Comparison of ENCODE assay signal across 8 mouse cellular contexts in the genomic region with DNA sequence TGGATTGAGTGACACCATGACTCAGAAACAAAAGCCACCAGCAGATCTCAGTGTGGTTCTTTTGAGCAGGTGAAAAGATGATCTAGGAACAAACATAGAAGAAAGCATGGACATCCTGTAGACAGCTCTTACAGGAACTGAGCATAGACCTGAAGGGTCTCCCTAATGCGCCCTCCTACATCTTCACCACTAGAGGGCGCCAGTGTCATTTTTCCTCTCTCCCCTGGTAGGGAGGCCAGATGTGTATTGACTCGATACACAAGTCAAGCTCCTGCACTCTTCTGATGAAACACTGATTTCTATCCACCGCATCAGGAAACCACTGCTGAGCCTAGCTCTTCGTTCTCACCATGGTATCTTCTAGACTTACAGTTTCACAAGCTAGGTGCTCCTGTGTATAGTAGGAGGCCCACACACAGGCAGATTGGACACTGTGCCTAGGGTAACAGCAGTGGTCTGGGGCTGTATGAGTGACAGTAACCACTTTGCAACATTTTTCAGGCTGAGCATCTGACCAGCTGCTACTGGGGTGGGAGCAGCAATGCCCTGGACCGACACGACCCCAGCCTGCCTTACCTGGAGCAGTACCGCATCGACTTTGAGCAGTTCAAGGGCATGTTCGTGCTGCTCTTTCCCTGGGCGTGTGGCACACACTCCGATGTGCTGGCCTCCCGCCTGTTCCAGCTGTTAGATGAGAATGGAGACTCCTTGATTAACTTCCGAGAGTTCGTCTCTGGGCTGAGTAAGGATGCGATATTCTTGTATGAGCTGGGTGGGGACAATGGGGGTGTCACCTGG. TPM values are rescaled to one million over a fixed set of nuclear protein-coding genes. Genes with fewer than 3 reads are reported as not detected.
DNase-seq lines count a peak whose midpoint lies in the region; ATAC-seq and TF ChIP-seq lines count a peak whose summit lies in the region.

No protein-coding gene starts in this region.

- TF ChIP-seq POLR2A in MEL (IDR thresholded peaks at IDR 0.05; ENCODE audit: control insufficient read depth in 1 of 2, insufficient read depth in 1 of 2, low read depth in 1 of 2, low read length in 2 of 2, poor library complexity in 1 of 2), result no peak
- TF ChIP-seq POLR2A in lung, adult 2 months (IDR thresholded peaks at IDR 0.05; ENCODE audit: borderline replicate concordance, extremely low read depth, low read depth, low read length), result no peak

- no peaks in the 10 kb centered on the region for H3K4me1 ChIP-seq in MEL (ENCODE audit: control insufficient read depth in 1 of 2, insufficient read depth in 2 of 2, low read length in 2 of 2)
- no peaks in the 10 kb centered on the region for H3K4me1 ChIP-seq in embryonic facial prominence, embryonic 15.5 days
- no peaks in the 10 kb centered on the region for H3K4me1 ChIP-seq in lung, adult 2 months (ENCODE audit: control insufficient read depth, insufficient read depth, low read length)
- H3K4me1 ChIP-seq in neural tube, embryonic 14.5 days (ENCODE audit: control insufficient read depth, insufficient read depth, low read length), result no peaks in the 10 kb centered on the region

- 68% methylated on average over 16 of the region's 16 CpGs for WGBS in embryonic facial prominence, embryonic 15.5 days
- 69% methylated on average over 16 of the region's 16 CpGs for WGBS in large intestine, adult 2 months
- WGBS in lung, adult 2 months, result 73% methylated on average over 16 of the region's 16 CpGs
- 72% methylated on average over 16 of the region's 16 CpGs for WGBS in neural tube, embryonic 14.5 days

- no peak overlapping the region for H3K9ac ChIP-seq in MEL (ENCODE audit: control insufficient read depth, low read depth, low read length, poor library complexity, severe bottlenecking)
- H3K9ac ChIP-seq in embryonic facial prominence, embryonic 15.5 days, result no peak overlapping the region
- H3K9ac ChIP-seq in neural tube, embryonic 14.5 days (replicated peaks; ENCODE audit: low read depth, low read length), result no peak overlapping the region

- H3K4me3 ChIP-seq in MEL (ENCODE audit: control insufficient read depth in 1 of 2, insufficient read depth in 1 of 2, low read depth in 2 of 2, low read length in 2 of 2), result no peak overlapping the region
- H3K4me3 ChIP-seq in embryonic facial prominence, embryonic 15.5 days (replicated peaks), result no peak overlapping the region
- H3K4me3 ChIP-seq in lung, adult 2 months (replicated peaks; ENCODE audit: extremely low read depth, low read depth, low read length), result no peak overlapping the region
- H3K4me3 ChIP-seq in neural tube, embryonic 14.5 days (ENCODE audit: low read depth, low read length), result no peak overlapping the region

- H3K27ac ChIP-seq in MEL (ENCODE audit: control insufficient read depth, low read depth, low read length), result no peak overlapping the region
- H3K27ac ChIP-seq in embryonic facial prominence, embryonic 15.5 days (replicated peaks), result no peak overlapping the region
- H3K27ac ChIP-seq in neural tube, embryonic 14.5 days (ENCODE audit: low read depth, low read length), result no peak overlapping the region

- TF ChIP-seq CTCF in MEL (IDR thresholded peaks at IDR 0.05 in 2 of 3, conservative IDR thresholded peaks at IDR 0.05 in 1 of 3; ENCODE audit: control insufficient read depth in 1 of 3, insufficient read depth in 1 of 3, low read depth in 2 of 3, low read length in 3 of 3, poor library complexity in 1 of 3, severe bottlenecking in 1 of 3), result peak; percentile 85 to 91 (median 85)
- peak; percentile 65 for TF ChIP-seq CTCF in lung, adult 2 months (IDR thresholded peaks at IDR 0.05; ENCODE audit: insufficient read depth, low read length)

- DNase-seq in MEL (ENCODE audit: low read depth, low spot score), result peak; percentile 70
- DNase-seq in brain, adult 2 months (ENCODE audit: low read depth, low spot score), result peak; percentile 65
- DNase-seq in heart, postnatal 36 days, result peak; percentile 50 to 58
- peak; percentile 18 for DNase-seq in large intestine, adult 2 months (ENCODE audit: low read depth, low spot score)
- DNase-seq in lung, adult 2 months, result peak; percentile 28
- peak; percentile 66 for DNase-seq in thymus, postnatal 25 days

- no peak for TF ChIP-seq EP300 in MEL (IDR thresholded peaks at IDR 0.05; ENCODE audit: low read depth in 1 of 2, low read length in 2 of 2)

- intact Hi-C loops in heart, postnatal 36 days (cut with DNase I), result loop anchor here (1.0 to 5.0 kb wide), 4 partner anchors 67 to 190 kb away; no protein-coding TSS in a partner anchor

- ATAC-seq in embryonic facial prominence, embryonic 15.5 days (ENCODE audit: insufficient number of reproducible peaks, low FRiP score, low TSS enrichment, low read depth), result peak; percentile 70
- ATAC-seq in neural tube, embryonic 14.5 days (ENCODE audit: low read depth), result peak; percentile 89

- no peaks in the 10 kb centered on the region for H3K27me3 ChIP-seq in MEL (ENCODE audit: control insufficient read depth in 1 of 2, insufficient read depth in 2 of 2, low read length in 2 of 2)
- no peaks in the 10 kb centered on the region for H3K27me3 ChIP-seq in embryonic facial prominence, embryonic 15.5 days
- H3K27me3 ChIP-seq in neural tube, embryonic 14.5 days (ENCODE audit: control insufficient read depth, insufficient read depth, low read length), result no peaks in the 10 kb centered on the region

- no peaks in the 10 kb centered on the region for H3K9me3 ChIP-seq in MEL (replicated peaks; ENCODE audit: insufficient read depth, low read length)
- no peaks in the 10 kb centered on the region for H3K9me3 ChIP-seq in embryonic facial prominence, embryonic 15.5 days (replicated peaks)
- H3K9me3 ChIP-seq in neural tube, embryonic 14.5 days (ENCODE audit: control insufficient read depth, low read length), result no peaks in the 10 kb centered on the region

- no peaks in the 10 kb centered on the region for H3K79me2 ChIP-seq in MEL (ENCODE audit: control insufficient read depth, insufficient read depth, low read length, poor library complexity)

- peak; percentile 83 for TF ChIP-seq RAD21 in MEL (IDR thresholded peaks at IDR 0.05; ENCODE audit: low read depth, low read length)

- no peak overlapping the region for H3K4me2 ChIP-seq in embryonic facial prominence, embryonic 15.5 days (replicated peaks)
- no peak overlapping the region for H3K4me2 ChIP-seq in neural tube, embryonic 14.5 days (ENCODE audit: low read depth, low read length)

- H3K36me3 ChIP-seq in MEL (ENCODE audit: control insufficient read depth in 1 of 2, insufficient read depth in 2 of 2, low read length in 2 of 2), result no peaks in the 10 kb centered on the region
- H3K36me3 ChIP-seq in embryonic facial prominence, embryonic 15.5 days, result no peaks in the 10 kb centered on the region
- H3K36me3 ChIP-seq in neural tube, embryonic 14.5 days (ENCODE audit: control insufficient read depth, insufficient read depth, low read length), result peaks cover 24% of the 10 kb centered on the region

TF ChIP-seq in MEL, 35 proteins besides CTCF, POLR2A, EP300 and RAD21:
- TF ChIP-seq ZC3H11A (IDR thresholded peaks at IDR 0.05; ENCODE audit: low read depth, low read length) (peak; percentile 72), CHD1 (IDR thresholded peaks at IDR 0.05; ENCODE audit: low read depth, low read length) (no peak), BHLHE40 (IDR thresholded peaks at IDR 0.05; ENCODE audit: borderline replicate concordance, low read depth, low read length) (no peak), ELF1 (IDR thresholded peaks at IDR 0.05; ENCODE audit: low read depth, low read length) (no peak), SMC3 (IDR thresholded peaks at IDR 0.05; ENCODE audit: low read depth, low read length) (peak; percentile 88), E2F4 (IDR thresholded peaks at IDR 0.05; ENCODE audit: borderline replicate concordance, low read depth, low read length) (no peak)

RNA-seq across cellular contexts. Expression of gene Ucp1, which starts 29.5 kb away (rescaled TPM):
- not detected in 2 replicates for total RNA-seq in MEL (2012; rRNA removed)
- polyA plus RNA-seq in MEL (2012; ENCODE audit: insufficient read depth in 1 of 2, insufficient read length in 2 of 2, low read depth in 1 of 2, low replicate concordance in 2 of 2, missing spikeins in 1 of 2), result not detected
- polyA plus RNA-seq in embryonic facial prominence, embryonic 15.5 days (2015; fragmentation: Nextera tagmentation; extraction: Ambion mirVana), result 0.13 TPM in 1 of 2 replicates, not detected in the other
- total RNA-seq in heart, postnatal 36 days (2021), result 10 to 100 TPM in 1 of 2 experiments, 1 to 10 TPM in 1; 2.4 to 22.1 TPM
- polyA plus RNA-seq in large intestine, adult 2 months (2012; rRNA removed), result 0.12 TPM in 1 of 2 replicates, not detected in the other
- polyA plus RNA-seq in lung, adult 2 months (2012; rRNA removed), result 2.1 and 179 TPM in 2 replicates
- 0.44 TPM in 1 of 2 replicates, not detected in the other for polyA plus RNA-seq in neural tube, embryonic 14.5 days (2014; fragmentation: Nextera tagmentation; extraction: Ambion mirVana)

Comparison
In these comparisons a context has a peak if more than half of its experiments do, and no peak if none do; other contexts are left out.
1. DNase-seq: peak in every context shown above with its lines; median percentile 70 in MEL; 66 in thymus, postnatal 25 days; 65 in brain, adult 2 months; 54 in heart, postnatal 36 days; 28 in lung, adult 2 months; 18 in large intestine, adult 2 months.